8 mouse cellular contexts compared by ENCODE assay signal in the genomic region with DNA sequence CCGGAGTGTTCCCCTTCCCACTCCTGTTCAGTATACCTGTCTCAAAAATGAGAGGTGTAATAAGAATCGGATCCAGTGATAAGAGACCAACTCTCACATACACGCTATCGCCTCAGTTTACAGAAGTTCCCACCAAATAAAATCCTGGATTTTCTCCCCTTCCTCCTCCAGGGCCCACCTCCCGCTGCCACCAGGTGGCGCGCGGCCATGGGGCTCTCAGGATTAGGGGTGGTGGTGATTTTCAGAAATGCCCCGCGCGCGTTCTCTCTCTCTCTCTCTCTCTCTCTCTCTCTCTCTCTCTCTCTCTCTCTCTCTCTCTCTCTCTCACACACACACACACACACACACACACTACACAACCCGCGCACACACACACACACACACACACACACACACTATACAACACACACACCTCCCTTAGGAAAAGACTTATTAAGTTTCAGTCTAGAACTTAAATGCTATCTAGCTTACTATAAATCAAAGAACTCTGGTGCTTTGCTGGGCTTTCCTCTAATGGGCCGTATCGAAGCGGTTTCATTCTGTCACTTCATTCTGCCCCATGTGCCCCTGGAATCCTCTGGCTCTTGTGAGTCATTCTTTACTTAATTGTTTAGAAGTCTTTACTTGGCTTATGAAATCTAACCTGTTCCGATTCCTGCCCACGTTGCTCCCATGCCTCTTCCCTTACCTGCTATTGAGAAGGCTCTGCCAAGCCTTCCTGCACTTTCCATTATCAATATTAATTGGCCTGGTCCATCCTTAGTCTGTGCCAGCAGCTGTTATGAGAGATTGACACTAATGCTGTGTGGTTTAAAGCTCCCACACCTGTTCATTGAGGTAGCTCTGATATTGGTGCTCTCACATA. TPM values are rescaled to one million over a fixed set of nuclear protein-coding genes. Genes with fewer than 3 reads are reported as not detected.
A peak's percentile ranks its signal among the peaks of the same experiment; 100 is the strongest.
DNase-seq lines count a peak whose midpoint lies in the region.

A gene (minus strand): TSS at position 574 of the 865 bp plus-strand sequence.

- intact Hi-C loops in heart, postnatal 36 days (cut with DNase I), result loop anchor here (1.0 to 10.0 kb wide), 4 partner anchors 71 to 297 kb away; a partner anchor contains a TSS

- peak; percentile 44 for DNase-seq in MEL-GATA-1-ER (ENCODE audit: extremely low read depth, low read depth)
- peak; percentile 64 for DNase-seq in c-Kit-positive CD71-positive TER-119-positive erythroid progenitor cells, embryonic 14.5 days (ENCODE audit: low spot score)
- peak; percentile 22 for DNase-seq in fibroblast of lung, adult 2 months (ENCODE audit: low read depth)
- peak; percentile 75 to 76 for DNase-seq in heart, postnatal 36 days
- peak; percentile 76 to 83 for DNase-seq in layer of hippocampus, postnatal 10 days (ENCODE audit: low spot score in 2 of 2)
- DNase-seq in lung, postnatal 25 days (ENCODE audit: low spot score), result peak; percentile 66
- DNase-seq in retina, embryonic 14.5 days (ENCODE audit: low spot score), result peak; percentile 84
- DNase-seq in urinary bladder, postnatal 4 days (ENCODE audit: low spot score in 2 of 2), result peak; percentile 54 to 74

RNA-seq across cellular contexts. Expression of the gene that starts here (rescaled TPM):
- total RNA-seq in heart, postnatal 36 days (2021), result 1 to 10 TPM; 1.6 to 1.8 TPM
- total RNA-seq in layer of hippocampus, postnatal 10 days (2021), result 1 to 10 TPM; 3.8 to 4.2 TPM

Comparison
In these comparisons a context has a peak if more than half of its experiments do, and no peak if none do; other contexts are left out.
1. Peak in every context shown above with its lines: DNase-seq.
2. DNase-seq: peak in every context shown above with its lines; median percentile 84 in retina, embryonic 14.5 days; 80 in layer of hippocampus, postnatal 10 days; 76 in heart, postnatal 36 days; 66 in lung, postnatal 25 days; 64 in c-Kit-positive CD71-positive TER-119-positive erythroid progenitor cells, embryonic 14.5 days; 64 in urinary bladder, postnatal 4 days; 44 in MEL-GATA-1-ER; 22 in fibroblast of lung, adult 2 months.